24 mouse cellular contexts compared by ENCODE assay signal in the genomic region with DNA sequence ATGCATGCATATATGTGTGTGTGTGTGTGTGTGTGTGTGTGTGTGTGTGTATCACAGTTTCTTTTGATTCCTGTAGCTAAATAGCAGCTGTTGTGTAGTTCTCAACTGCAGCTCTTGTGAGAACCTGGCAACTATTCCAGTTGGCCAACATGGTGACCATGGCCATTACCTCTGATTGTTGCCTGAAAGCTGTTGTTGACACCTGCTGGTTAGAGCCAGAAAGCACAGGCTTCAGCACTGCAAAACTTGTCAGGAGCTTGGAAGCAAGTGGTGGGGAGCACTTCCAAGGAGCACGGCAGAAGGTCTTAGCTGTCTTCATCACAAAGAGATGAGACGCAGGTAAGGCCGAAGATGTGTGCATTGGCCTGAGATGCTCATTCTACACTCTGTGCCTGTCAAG. TPM values are rescaled to one million over a fixed set of nuclear protein-coding genes. Genes with fewer than 3 reads are reported as not detected.
A peak's percentile ranks its signal among the peaks of the same experiment; 100 is the strongest.
DNase-seq lines count a peak whose midpoint lies in the region; TF ChIP-seq lines count a peak whose summit lies in the region.
"Had no signal": no experiment of that assay in that cellular context is flagged by ENCODE, and none has a peak within 500 bp of the region (broad histone marks: within the 10 kb centered on the region; RNA-seq: fewer than 3 reads in every experiment).

No protein-coding gene starts in this region.

- no peak for TF ChIP-seq POLR2A in kidney, adult 2 months (IDR thresholded peaks at IDR 0.05; ENCODE audit: low read depth, low read length)
- no peak for TF ChIP-seq POLR2A in liver, adult 2 months (IDR thresholded peaks at IDR 0.05; ENCODE audit: extremely low read depth, insufficient read depth, low read length)
- no peak for TF ChIP-seq POLR2A in thymus, adult 2 months (IDR thresholded peaks at IDR 0.05; ENCODE audit: control insufficient read depth, extremely low read depth, insufficient read depth, low read length, poor library complexity)

- H3K27me3 ChIP-seq in kidney, adult 2 months (replicated peaks; ENCODE audit: control insufficient read depth, insufficient read depth, low read length), result no peaks in the 10 kb centered on the region
- H3K27me3 ChIP-seq in liver, adult 2 months (ENCODE audit: control insufficient read depth, insufficient read depth, low read length), result no peaks in the 10 kb centered on the region
- H3K27me3 ChIP-seq in thymus, adult 2 months (ENCODE audit: control insufficient read depth, insufficient read depth, low read length), result no peaks in the 10 kb centered on the region
- H3K27me3 ChIP-seq: embryonic facial prominence, embryonic 15.5 days; forebrain, embryonic 15.5 days; heart, embryonic 13.5 days; hindbrain, embryonic 12.5 days had no signal

- DNase-seq in kidney, adult 2 months, result no peak
- DNase-seq in kidney, postnatal 25 days, result no peak
- DNase-seq in liver, adult 2 months (ENCODE audit: extremely low read depth, low read depth, low spot score), result peak; percentile 37
- DNase-seq in liver (no peak), ES-CJ7 (ENCODE audit: low read depth, low spot score) (peak; percentile 18), adipocyte (ENCODE audit: low spot score) (peak; percentile 17)
- DNase-seq in thymus, adult 2 months, result no peak
- no peak for DNase-seq in frontal cortex, postnatal 36 days (ENCODE audit: low spot score in 2 of 2)
- DNase-seq: adrenal gland, adult 8-10 months; adrenal gland, postnatal 36 days; cerebellum, adult 11 months; cerebellum, adult 8-10 months; cerebellum, postnatal 14 days; embryo, embryonic 11 days; gastrocnemius, adult 2 months; gastrocnemius, postnatal 25 days; heart, postnatal 4 days had no signal

- H3K79me2 ChIP-seq in liver, adult 2 months (ENCODE audit: control insufficient read depth, insufficient read depth, low read length), result no peaks in the 10 kb centered on the region

- H3K4me1 ChIP-seq in kidney, adult 2 months (ENCODE audit: control insufficient read depth, insufficient read depth, low read length), result peaks cover 2% of the 10 kb centered on the region; the same call in 1 of the 2 replicates
- no peaks in the 10 kb centered on the region for H3K4me1 ChIP-seq in liver, adult 2 months (ENCODE audit: control insufficient read depth, insufficient read depth, low read length)
- no peaks in the 10 kb centered on the region for H3K4me1 ChIP-seq in thymus, adult 2 months (replicated peaks; ENCODE audit: control insufficient read depth, insufficient read depth, low read length)
- H3K4me1 ChIP-seq: embryonic facial prominence, embryonic 15.5 days had no signal

- no peak overlapping the region for H3K9ac ChIP-seq in liver, adult 2 months (ENCODE audit: low read depth, low read length)
- H3K9ac ChIP-seq: embryonic facial prominence, embryonic 15.5 days; forebrain, embryonic 15.5 days; heart, embryonic 13.5 days; hindbrain, embryonic 12.5 days had no signal

- no peak overlapping the region for H3K4me3 ChIP-seq in kidney, adult 2 months (ENCODE audit: insufficient read depth, low read depth, low read length)
- no peak overlapping the region for H3K4me3 ChIP-seq in liver, adult 2 months (ENCODE audit: insufficient read depth, low read depth, low read length)
- H3K4me3 ChIP-seq in thymus, adult 2 months (ENCODE audit: control insufficient read depth, insufficient read depth, low read length), result no peak overlapping the region
- H3K4me3 ChIP-seq: embryonic facial prominence, embryonic 15.5 days; erythroblast, embryonic 14.5 days; forebrain, embryonic 10.5 days; forebrain, embryonic 15.5 days; gastrocnemius, adult 2 months; heart, embryonic 13.5 days; hindbrain, embryonic 12.5 days had no signal

- TF ChIP-seq CTCF in kidney, adult 2 months (conservative IDR thresholded peaks at IDR 0.05; ENCODE audit: insufficient read depth, insufficient read length, low read depth, low read length), result peak; percentile 50
- TF ChIP-seq CTCF in liver, adult 2 months (IDR thresholded peaks at IDR 0.05; ENCODE audit: low read depth, low read length), result 0 out of 2 replicates have a peak, but pooled peaks have one; percentile 10
- TF ChIP-seq CTCF in thymus, adult 2 months (IDR thresholded peaks at IDR 0.05; ENCODE audit: borderline replicate concordance, control insufficient read depth, extremely low read depth, insufficient read depth, low read length, poor library complexity), result no peak

- H3K27ac ChIP-seq in kidney, adult 2 months (ENCODE audit: insufficient read depth, low read depth, low read length), result no peak overlapping the region
- no peak overlapping the region for H3K27ac ChIP-seq in liver, adult 2 months (replicated peaks; ENCODE audit: insufficient read depth, low read depth, low read length)
- H3K27ac ChIP-seq in thymus, adult 2 months (ENCODE audit: control insufficient read depth, insufficient read depth, low read length), result no peak overlapping the region
- H3K27ac ChIP-seq: embryonic facial prominence, embryonic 15.5 days; forebrain, embryonic 10.5 days; forebrain, embryonic 15.5 days; gastrocnemius, adult 2 months; heart, embryonic 13.5 days; hindbrain, embryonic 12.5 days had no signal

- 0 out of 2 replicates have a peak, but pooled peaks cover 1% of the 10 kb centered on the region for H3K36me3 ChIP-seq in kidney, adult 2 months (ENCODE audit: control insufficient read depth, insufficient read depth, low read length)
- peaks cover 2% of the 10 kb centered on the region; the same call in 1 of the 2 replicates for H3K36me3 ChIP-seq in liver, adult 2 months (ENCODE audit: control insufficient read depth, insufficient read depth, low read length)
- no peaks in the 10 kb centered on the region for H3K36me3 ChIP-seq in thymus, adult 2 months (ENCODE audit: control insufficient read depth, insufficient read depth, low read length)

- 85% methylated on average over 3 of the region's 3 CpGs for WGBS in kidney, adult 2 months
- 97% methylated on average over 3 of the region's 3 CpGs for WGBS in liver, adult 2 months
- 98% methylated on average over 3 of the region's 3 CpGs for WGBS in thymus, adult 2 months

RNA-seq across cellular contexts. Expression of a gene that starts 51.9 kb away (rescaled TPM):
- polyA plus RNA-seq in kidney, adult 2 months (2012; rRNA removed), result 36.1 and 38.7 TPM in 2 replicates
- 5.6 and 6.5 TPM in 2 replicates for total RNA-seq in liver, adult 2 months (2014; rRNA removed)
- 3.8 and 6.9 TPM in 2 replicates for polyA plus RNA-seq in liver, adult 2 months (2012; rRNA removed)
- 5.5 and 6.6 TPM in 2 replicates for polyA plus RNA-seq in thymus, adult 2 months (2012; rRNA removed)
- total RNA-seq: MEL had no signal
- polyA plus RNA-seq: erythroblast, embryonic 14.5 days had no signal

Comparison
In these comparisons a context has a peak if more than half of its experiments do, and no peak if none do; other contexts are left out.
1. DNase-seq: peak in liver, adult 2 months (single experiment), ES-CJ7 (single experiment) and adipocyte (single experiment); none in kidney, adult 2 months (single experiment), kidney, postnatal 25 days (0 of 2), liver (single experiment), thymus, adult 2 months (single experiment) and frontal cortex, postnatal 36 days (0 of 2).